Mouse (Mus musculus) G1E (cell line): ENCODE data around the gene Dolpp1.

Experiments used
- CTCF ChIP-seq: IDR thresholded peaks from 2 replicates; pipeline ENCODE4 v1.5.1; 2012; ENCODE audit warnings: low read depth, low read length, inconsistent platforms, mixed read lengths
- GATA1 ChIP-seq: IDR thresholded peaks from 2 replicates; pipeline ENCODE4 v1.6.1; 2012; ENCODE audit warnings: borderline replicate concordance, low read length, inconsistent platforms, mixed read lengths
- TAL1 ChIP-seq: conservative IDR thresholded peaks from 2 replicates; pipeline ENCODE4 v1.6.1; 2012; ENCODE audit warnings: low read depth, low read length, inconsistent platforms, mixed read lengths

DNA sequence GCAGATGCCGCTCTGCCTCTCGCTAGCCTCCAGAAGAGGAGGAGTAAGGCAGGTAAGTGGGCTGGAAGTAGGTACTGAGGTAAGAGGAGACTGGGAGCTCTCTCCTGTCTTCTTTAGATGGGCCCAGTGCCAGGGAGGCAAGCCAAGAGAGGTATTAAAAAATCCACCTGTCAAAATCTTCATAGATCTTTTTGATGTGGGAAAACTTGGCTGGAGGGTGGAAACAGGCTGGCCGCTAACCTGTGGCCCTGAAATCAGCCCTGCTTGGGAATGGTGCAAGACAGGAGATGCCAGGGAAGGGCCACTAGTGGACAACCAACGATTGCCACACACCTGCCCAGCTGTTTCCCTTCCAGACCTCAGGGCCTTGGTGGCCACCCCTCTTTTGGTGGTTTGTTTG, 22.0 kb downstream of the Dolpp1 start:
- no peak for TF ChIP-seq GATA1
- no peak for TF ChIP-seq CTCF
- TF ChIP-seq TAL1: no peak
